ENCODE assay signal across 24 mouse cellular contexts in genomic region chr14:27270466-27270865, GRCm38 (mm10).
"Had no signal": no experiment of that assay in that cellular context is flagged by ENCODE, and none has a peak within 500 bp of the region (broad histone marks: within the 10 kb centered on the region; RNA-seq: fewer than 3 reads in every experiment).

No protein-coding gene starts in this region.

- H3K36me3 ChIP-seq: heart, embryonic 13.5 days; heart, embryonic 15.5 days; hindbrain, embryonic 13.5 days; hindbrain, embryonic 15.5 days; kidney, embryonic 15.5 days; limb, embryonic 13.5 days; limb, embryonic 15.5 days; liver, embryonic 13.5 days; liver, embryonic 15.5 days had no signal

- H3K4me1 ChIP-seq: limb, embryonic 15.5 days; liver, embryonic 13.5 days; liver, embryonic 15.5 days had no signal

- H3K4me2 ChIP-seq: heart, embryonic 11.5 days; heart, embryonic 13.5 days; heart, embryonic 15.5 days; hindbrain, embryonic 13.5 days; hindbrain, embryonic 15.5 days; kidney, embryonic 15.5 days; limb, embryonic 13.5 days; limb, embryonic 15.5 days; liver, embryonic 13.5 days; liver, embryonic 15.5 days had no signal

- H3K4me3 ChIP-seq: heart, adult 2 months; heart, embryonic 13.5 days; heart, embryonic 15.5 days; hindbrain, embryonic 13.5 days; hindbrain, embryonic 15.5 days; kidney, embryonic 15.5 days; limb, embryonic 13.5 days; limb, embryonic 15.5 days; liver, embryonic 13.5 days; liver, embryonic 15.5 days had no signal

- H3K27ac ChIP-seq: heart, adult 2 months; heart, embryonic 13.5 days; heart, embryonic 15.5 days; hindbrain, embryonic 15.5 days; hindbrain, postnatal 0 days; kidney, embryonic 15.5 days; kidney, postnatal 0 days; limb, embryonic 13.5 days; limb, embryonic 15.5 days; liver, embryonic 13.5 days; liver, embryonic 15.5 days had no signal

- H3K9me3 ChIP-seq: heart, embryonic 13.5 days; heart, embryonic 15.5 days; hindbrain, embryonic 13.5 days; hindbrain, embryonic 15.5 days; kidney, embryonic 15.5 days; limb, embryonic 13.5 days; limb, embryonic 15.5 days; liver, embryonic 13.5 days; liver, embryonic 15.5 days had no signal

- ATAC-seq: hindbrain, postnatal 0 days; intestine, embryonic 16.5 days had no signal

- H3K9ac ChIP-seq: heart, embryonic 13.5 days; heart, embryonic 15.5 days; hindbrain, embryonic 13.5 days; hindbrain, embryonic 15.5 days; kidney, embryonic 15.5 days; limb, embryonic 13.5 days; limb, embryonic 15.5 days; liver, embryonic 13.5 days; liver, embryonic 15.5 days had no signal

- H3K27me3 ChIP-seq: heart, embryonic 13.5 days; heart, embryonic 15.5 days; hindbrain, embryonic 13.5 days; hindbrain, embryonic 15.5 days; kidney, embryonic 15.5 days; limb, embryonic 13.5 days; limb, embryonic 15.5 days; liver, embryonic 13.5 days; liver, embryonic 15.5 days had no signal

- DNase-seq: gastrocnemius, postnatal 14 days; gastrocnemius, postnatal 36 days; heart, adult 11 months; heart, adult 2 months; heart, postnatal 14 days; heart, postnatal 36 days; kidney, adult 11 months; kidney, adult 2 months; kidney, adult 9 months; kidney, postnatal 14 days; kidney, postnatal 36 days; liver, embryonic 13.5 days had no signal
